ENCODE assay signal across 8 mouse cellular contexts in the genomic region with DNA sequence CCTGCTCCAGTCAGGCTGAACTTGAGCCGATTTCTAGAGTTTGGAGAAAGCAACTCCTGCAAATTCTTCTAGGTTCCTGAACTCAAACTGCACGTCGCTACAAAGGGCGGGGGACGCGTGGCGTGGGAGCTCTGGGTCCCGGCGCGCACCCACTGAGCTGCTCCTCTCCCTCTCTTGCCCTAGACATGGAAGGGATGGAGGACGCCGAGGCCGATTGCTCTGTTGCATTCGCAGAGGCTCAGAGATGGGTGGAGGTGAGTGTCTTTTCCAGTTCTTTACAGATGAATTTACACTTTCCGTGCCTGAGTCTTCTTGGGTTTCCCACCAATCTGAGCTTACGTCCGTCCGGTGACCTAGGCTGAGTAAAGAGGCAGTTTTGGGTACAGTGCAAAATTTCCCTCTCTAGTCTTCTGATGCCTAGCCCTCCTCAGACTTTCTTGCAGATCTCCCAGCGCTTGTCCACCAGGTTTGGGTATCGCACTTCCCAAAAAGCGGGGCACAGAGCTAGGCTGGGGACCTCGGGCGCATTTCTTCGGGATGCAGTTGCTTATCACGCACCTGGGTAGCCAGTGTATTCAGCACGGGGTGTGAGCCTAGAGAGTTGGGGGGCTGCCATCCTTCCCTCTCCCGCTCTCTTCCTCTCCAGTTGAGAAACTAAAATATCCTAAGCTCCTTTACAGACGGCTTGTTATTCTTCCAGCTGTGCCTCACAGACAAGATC. TPM values are rescaled to one million over a fixed set of nuclear protein-coding genes. Genes with fewer than 3 reads are reported as not detected.
DNase-seq lines count a peak whose midpoint lies in the region; ATAC-seq lines count a peak whose summit lies in the region.

No protein-coding gene starts in this region.

- H3K4me2 ChIP-seq in hindbrain, embryonic 16.5 days (ENCODE audit: low read length) = peak overlapping the region; percentile 100
- peak overlapping the region; percentile 99 for H3K4me2 ChIP-seq in midbrain, embryonic 12.5 days (replicated peaks)

- H3K36me3 ChIP-seq in hindbrain, embryonic 16.5 days (ENCODE audit: control insufficient read depth, insufficient read depth, low read length) = no peaks in the 10 kb centered on the region
- H3K36me3 ChIP-seq in midbrain, embryonic 12.5 days = no peaks in the 10 kb centered on the region

- peak; percentile 47; the same call in 1 of the 2 replicates for ATAC-seq in cerebellum, adult (ENCODE audit: insufficient number of reproducible peaks, low FRiP score, low TSS enrichment)
- ATAC-seq in hindbrain, embryonic 16.5 days = peak; percentile 55
- ATAC-seq in midbrain, embryonic 12.5 days (ENCODE audit: low FRiP score, low read depth) = peak; percentile 50

- 1% methylated on average over 28 of the region's 28 CpGs for WGBS in hindbrain, embryonic 16.5 days
- WGBS in midbrain, embryonic 12.5 days = under 1% methylated on average over 28 of the region's 28 CpGs

- peak overlapping the region; percentile 66 for H3K4me3 ChIP-seq in hindbrain, embryonic 16.5 days (ENCODE audit: low read length)
- peak overlapping the region; percentile 60 for H3K4me3 ChIP-seq in midbrain, embryonic 12.5 days

- no peak for DNase-seq in cerebellum, adult 11 months
- peak; percentile 4 for DNase-seq in retina, embryonic 14.5 days (ENCODE audit: low spot score)
- DNase-seq in retina, postnatal 1 day = no peak
- no peak for DNase-seq in adrenal gland, adult 8-10 months
- no peak for DNase-seq in gastrocnemius, postnatal 25 days

- H3K9ac ChIP-seq in hindbrain, embryonic 16.5 days (ENCODE audit: low read depth, low read length) = peak overlapping the region; percentile 71
- peak overlapping the region; percentile 43; the same call in 1 of the 2 replicates for H3K9ac ChIP-seq in midbrain, embryonic 12.5 days (replicated peaks)

- H3K27ac ChIP-seq in hindbrain, embryonic 16.5 days (ENCODE audit: low read depth, low read length) = no peak overlapping the region
- H3K27ac ChIP-seq in midbrain, embryonic 12.5 days (replicated peaks) = no peak overlapping the region

- H3K4me1 ChIP-seq in hindbrain, embryonic 16.5 days (ENCODE audit: control insufficient read depth, insufficient read depth, low read depth, low read length) = peaks cover 11% of the 10 kb centered on the region
- peaks cover 13% of the 10 kb centered on the region; the same call in 1 of the 2 replicates for H3K4me1 ChIP-seq in midbrain, embryonic 12.5 days

- H3K9me3 ChIP-seq in hindbrain, embryonic 16.5 days (ENCODE audit: control insufficient read depth, low read length) = no peaks in the 10 kb centered on the region
- H3K9me3 ChIP-seq in midbrain, embryonic 12.5 days = no peaks in the 10 kb centered on the region

- peaks cover 11% of the 10 kb centered on the region for H3K27me3 ChIP-seq in hindbrain, embryonic 16.5 days (replicated peaks; ENCODE audit: control insufficient read depth, insufficient read depth, low read length)
- H3K27me3 ChIP-seq in midbrain, embryonic 12.5 days = peaks cover 46% of the 10 kb centered on the region

RNA-seq across cellular contexts. Expression of gene Lmo7, which starts 0.4 kb away (rescaled TPM):
- 2.3 and 2.5 TPM in 2 replicates for polyA plus RNA-seq in hindbrain, embryonic 16.5 days (2015; fragmentation: Nextera tagmentation; extraction: Ambion mirVana)
- 2.2 and 4.3 TPM in 2 replicates for polyA plus RNA-seq in midbrain, embryonic 12.5 days (2016; fragmentation: Nextera tagmentation; extraction: Ambion mirVana)
- 10 to 100 TPM; 17.8 to 25.9 (median 21.4) TPM for total RNA-seq in adrenal gland, adult 8-10 months (2022)
- total RNA-seq in gastrocnemius, postnatal 25 days (2021) = 10 to 100 TPM; 60.2 to 66.2 TPM

RNA-seq across cellular contexts. Expression of gene Gm9922, which starts 0.5 kb away (rescaled TPM):
- polyA plus RNA-seq in hindbrain, embryonic 16.5 days (2015; fragmentation: Nextera tagmentation; extraction: Ambion mirVana) = 0.41 and 0.56 TPM in 2 replicates
- 0.63 and 1.3 TPM in 2 replicates for polyA plus RNA-seq in midbrain, embryonic 12.5 days (2016; fragmentation: Nextera tagmentation; extraction: Ambion mirVana)
- total RNA-seq in adrenal gland, adult 8-10 months (2022) = 1 to 10 TPM in 3 of 4 experiments, under 1 TPM in 1; 0.67 to 4.6 (median 2.5) TPM
- not detected for total RNA-seq in gastrocnemius, postnatal 25 days (2021)
